Mouse (Mus musculus) embryonic facial prominence, embryonic 13.5 days (tissue): ENCODE data around the gene Gm49405. TPM values are rescaled to one million over a fixed set of nuclear protein-coding genes. Genes with fewer than 3 reads are reported as not detected.
"Not testable (repeated sequence)": the region's sequence is repeated elsewhere in the genome, so short reads cannot be mapped to it uniquely, and the experiment has no call there.

ENCODE experiments used
- ATAC-seq: fragments of 200-750 bp; cut with Nextera tagmentation; 2 replicates; pipeline ENCODE4 v1.8.0; 2017; ENCODE audit warnings: low read depth; ENCODE audit not compliant: insufficient number of reproducible peaks, insufficient read depth, low FRiP score, low TSS enrichment
- H3K27ac ChIP-seq: fragments of 300-500 bp; sonication (generic); 2 replicates; pipeline ENCODE4 v1.5.1; 2015; ENCODE audit warnings: moderate library complexity, mild to moderate bottlenecking, inconsistent platforms
- H3K27me3 ChIP-seq: fragments of 300-500 bp; sonication (generic); 2 replicates; pipeline ENCODE4 v1.6.1; 2015; ENCODE audit warnings: mild to moderate bottlenecking, inconsistent platforms
- H3K36me3 ChIP-seq: fragments of 300-500 bp; sonication (generic); 2 replicates; pipeline ENCODE4 v1.6.1; 2015; ENCODE audit warnings: mild to moderate bottlenecking, inconsistent platforms
- H3K4me1 ChIP-seq: fragments of 300-500 bp; sonication (generic); 2 replicates; pipeline ENCODE4 v1.6.1; 2015; ENCODE audit warnings: inconsistent platforms
- H3K4me2 ChIP-seq: fragments of 300-500 bp; sonication (generic); 2 replicates; pipeline ENCODE4 v1.6.1; 2015; ENCODE audit warnings: moderate library complexity, mild to moderate bottlenecking, inconsistent platforms
- H3K4me3 ChIP-seq: fragments of 300-500 bp; sonication (generic); 2 replicates; pipeline ENCODE4 v1.5.1; 2015; ENCODE audit warnings: mild to moderate bottlenecking, inconsistent platforms
- H3K9ac ChIP-seq: fragments of 300-500 bp; sonication (generic); 2 replicates; pipeline ENCODE4 v1.6.1; 2015; ENCODE audit warnings: mild to moderate bottlenecking, inconsistent platforms
- H3K9me3 ChIP-seq: fragments of 300-500 bp; sonication (generic); 2 replicates; pipeline ENCODE4 v1.6.1; 2016; ENCODE audit warnings: inconsistent platforms
- WGBS: fragments of 180-500 bp; shearing (Covaris S2); methylation state at CpG from one replicate; pipeline ENCODE4 v1.1.7; 2015; ENCODE audit warnings: mixed read lengths; 5-methylcytosine and 5-hydroxymethylcytosine counted together
- polyA plus RNA-seq: library from polyadenylated mRNA; unstranded; fragments of >200 nt; fragmentation: Nextera tagmentation; extraction: Ambion mirVana; gene quantifications from 2 replicates; pipeline ENCODE4 v1.2.1, GENCODE M21; 2015

The Gm49405 gene
- polyA plus RNA-seq, 1 experiment from 2014 or later: 6.5 TPM

- not testable (repeated sequence) for ATAC-seq, H3K27ac ChIP-seq, H3K27me3 ChIP-seq, H3K4me2 ChIP-seq, H3K4me3 ChIP-seq, H3K9ac ChIP-seq, H3K9me3 ChIP-seq, H3K36me3 ChIP-seq
- H3K4me1 ChIP-seq: peaks cover 21% of the 10 kb centered on the region
- 86% methylated on average over 3 of the region's 4 CpGs for WGBS
Observed at GRCm38 (mm10) chr19:4041500-4041899, 41.1 kb downstream of the Gm49405 start.

- Histone ChIP-seq H3K4me2 (no peak overlapping the region), H3K4me3 (no peak overlapping the region), H3K36me3 (no peaks in the 10 kb centered on the region), H3K27ac (no peak overlapping the region), H3K9me3 (no peaks in the 10 kb centered on the region), H3K9ac (no peak overlapping the region), H3K27me3 (no peaks in the 10 kb centered on the region), H3K4me1 (peaks cover 18% of the 10 kb centered on the region)
- ATAC-seq: no peak
- WGBS: 75% methylated on average over 14 of the region's 14 CpGs
Observed at GRCm38 (mm10) chr19:4042124-4042523, 41.7 kb downstream of the Gm49405 start.

GRCm38 (mm10) chr19:4044109-4044508 is 43.7 kb downstream of the Gm49405 start:
- not testable (repeated sequence) for H3K27me3 ChIP-seq, H3K4me3 ChIP-seq, H3K9me3 ChIP-seq, H3K27ac ChIP-seq, H3K9ac ChIP-seq, ATAC-seq, H3K36me3 ChIP-seq, H3K4me2 ChIP-seq, H3K4me1 ChIP-seq
- 77% methylated on average over 5 of the region's 5 CpGs for WGBS

GRCm38 (mm10) chr19:4045966-4046865 is 45.8 kb downstream of the Gm49405 start, which contains the start of gene Gstp2:
TSS of gene Gstp2 (minus strand) at chr19:4046023.
- no peaks in the 10 kb centered on the region; the same call in 1 of the 2 replicates for H3K9me3 ChIP-seq
- WGBS: 53% methylated on average over 16 of the region's 16 CpGs
- H3K9ac ChIP-seq: no peak within 1 kb of the TSS
- H3K4me2 ChIP-seq: peak within 1 kb of the TSS; percentile 35
- ATAC-seq: no peak
- H3K27me3 ChIP-seq: no peaks in the 10 kb centered on the region
- peaks cover 8% of the 10 kb centered on the region; the same call in 1 of the 2 replicates for H3K4me1 ChIP-seq
- no peaks in the 10 kb centered on the region for H3K36me3 ChIP-seq
- no peak within 1 kb of the TSS for H3K4me3 ChIP-seq
- H3K27ac ChIP-seq: no peak within 1 kb of the TSS

- no peak overlapping the region for H3K27ac ChIP-seq
- ATAC-seq: no peak
Observed at GRCm38 (mm10) chr19:4046866-4047254, 46.4 kb downstream of the Gm49405 start.

GRCm38 (mm10) chr19:4047859-4048258 is 47.4 kb downstream of the Gm49405 start:
- ATAC-seq: no peak
- no peaks in the 10 kb centered on the region for H3K27me3 ChIP-seq
- no peak overlapping the region for H3K27ac ChIP-seq
- WGBS: 15% methylated on average over 4 of the region's 4 CpGs
- H3K9ac ChIP-seq: no peak overlapping the region
- H3K9me3 ChIP-seq: no peaks in the 10 kb centered on the region; the same call in 1 of the 2 replicates
- H3K4me3 ChIP-seq: no peak overlapping the region
- H3K4me2 ChIP-seq: no peak overlapping the region
- peaks cover 8% of the 10 kb centered on the region; the same call in 1 of the 2 replicates for H3K4me1 ChIP-seq
- no peaks in the 10 kb centered on the region for H3K36me3 ChIP-seq

More at GRCm38 (mm10) chr19:4046866-4047254, 46.4 kb downstream of the Gm49405 start:
- H3K4me1 ChIP-seq: peaks cover 8% of the 10 kb centered on the region; the same call in 1 of the 2 replicates
- H3K9ac ChIP-seq: no peak overlapping the region
- 68% methylated on average over 8 of the region's 8 CpGs for WGBS
- H3K4me2 ChIP-seq: no peak overlapping the region
- H3K4me3 ChIP-seq: no peak overlapping the region
- H3K36me3 ChIP-seq: no peaks in the 10 kb centered on the region
- H3K27me3 ChIP-seq: no peaks in the 10 kb centered on the region
- H3K9me3 ChIP-seq: no peaks in the 10 kb centered on the region; the same call in 1 of the 2 replicates

GRCm38 (mm10) chr19:4049069-4049468 is 48.6 kb downstream of the Gm49405 start:
- H3K9ac ChIP-seq, H3K9me3 ChIP-seq, H3K4me1 ChIP-seq, H3K4me2 ChIP-seq, H3K27ac ChIP-seq, H3K36me3 ChIP-seq, H3K27me3 ChIP-seq, ATAC-seq, H3K4me3 ChIP-seq: not testable (repeated sequence)
- WGBS: 88% methylated on average over 5 of the region's 5 CpGs

- Histone ChIP-seq H3K4me3 (no peak overlapping the region), H3K36me3 (no peaks in the 10 kb centered on the region), H3K27me3 (no peaks in the 10 kb centered on the region), H3K9ac (no peak overlapping the region), H3K9me3 (no peaks in the 10 kb centered on the region; the same call in 1 of the 2 replicates), H3K27ac (no peak overlapping the region), H3K4me2 (no peak overlapping the region), H3K4me1 (peaks cover 5% of the 10 kb centered on the region; the same call in 1 of the 2 replicates)
- no peak for ATAC-seq
- WGBS: 92% methylated on average over 5 of the region's 5 CpGs
Observed at GRCm38 (mm10) chr19:4051016-4051415, 50.6 kb downstream of the Gm49405 start.

- Histone ChIP-seq H3K4me2 (no peak overlapping the region), H3K36me3 (no peaks in the 10 kb centered on the region), H3K4me3 (no peak overlapping the region), H3K27ac (no peak overlapping the region), H3K9me3 (no peaks in the 10 kb centered on the region; the same call in 1 of the 2 replicates), H3K9ac (no peak overlapping the region), H3K27me3 (no peaks in the 10 kb centered on the region), H3K4me1 (no peaks in the 10 kb centered on the region)
- ATAC-seq: no peak
- WGBS: 47% methylated on average over 10 of the region's 10 CpGs
Observed at GRCm38 (mm10) chr19:4051741-4052515, 51.5 kb downstream of the Gm49405 start.

- WGBS: 68% methylated on average over 5 of the region's 5 CpGs
- no peak overlapping the region for H3K27ac ChIP-seq
- no peak for ATAC-seq
Observed at GRCm38 (mm10) chr19:4052516-4053030, 52.1 kb downstream of the Gm49405 start.

GRCm38 (mm10) chr19:4054613-4055012 is 54.2 kb downstream of the Gm49405 start:
- Histone ChIP-seq H3K9ac (no peak overlapping the region), H3K9me3 (no peaks in the 10 kb centered on the region; the same call in 1 of the 2 replicates), H3K4me2 (no peak overlapping the region), H3K27me3 (no peaks in the 10 kb centered on the region), H3K4me3 (no peak overlapping the region), H3K36me3 (no peaks in the 10 kb centered on the region), H3K27ac (no peak overlapping the region), H3K4me1 (no peaks in the 10 kb centered on the region)
- WGBS: 76% methylated on average over 5 of the region's 5 CpGs
- ATAC-seq: no peak

More at GRCm38 (mm10) chr19:4052516-4053030, 52.1 kb downstream of the Gm49405 start:
- no peaks in the 10 kb centered on the region for H3K36me3 ChIP-seq
- no peak overlapping the region for H3K4me3 ChIP-seq
- H3K4me2 ChIP-seq: no peak overlapping the region
- H3K9ac ChIP-seq: no peak overlapping the region
- H3K9me3 ChIP-seq: no peaks in the 10 kb centered on the region; the same call in 1 of the 2 replicates
- H3K4me1 ChIP-seq: no peaks in the 10 kb centered on the region
- no peaks in the 10 kb centered on the region for H3K27me3 ChIP-seq
